Mouse (Mus musculus) midbrain, embryonic 15.5 days (tissue): ENCODE measurements around the gene Myl4. TPM values are rescaled to one million over a fixed set of nuclear protein-coding genes. Genes with fewer than 3 reads are reported as not detected.

Experiments used
- ATAC-seq: fragments of 200-750 bp; cut with Nextera tagmentation; replicated peaks from 2 replicates; pipeline ENCODE4 v1.8.0; 2017; ENCODE audit warnings: moderate TSS enrichment
- H3K27ac ChIP-seq: fragments of 300-500 bp; sonication (generic); 2 replicates; pipeline ENCODE4 v1.5.1; 2015; ENCODE audit warnings: mild to moderate bottlenecking, inconsistent platforms
- H3K27me3 ChIP-seq: fragments of 300-500 bp; sonication (generic); replicated peaks from 2 replicates; pipeline ENCODE4 v1.6.1; 2015; ENCODE audit warnings: inconsistent platforms
- H3K36me3 ChIP-seq: fragments of 300-500 bp; sonication (generic); replicated peaks from 2 replicates; pipeline ENCODE4 v1.6.1; 2015; ENCODE audit warnings: inconsistent platforms
- H3K4me1 ChIP-seq: fragments of 300-500 bp; sonication (generic); 2 replicates; pipeline ENCODE4 v1.6.1; 2015; ENCODE audit warnings: inconsistent platforms
- H3K4me2 ChIP-seq: fragments of 300-500 bp; sonication (generic); 2 replicates; pipeline ENCODE4 v1.6.1; 2015; ENCODE audit warnings: inconsistent platforms, mild to moderate bottlenecking, moderate library complexity
- H3K4me3 ChIP-seq: fragments of 300-500 bp; sonication (generic); 2 replicates; pipeline ENCODE4 v1.5.1; 2015; ENCODE audit warnings: mild to moderate bottlenecking, inconsistent platforms
- H3K9ac ChIP-seq: fragments of 300-500 bp; sonication (generic); 2 replicates; pipeline ENCODE4 v1.6.1; 2015; ENCODE audit warnings: mild to moderate bottlenecking, inconsistent platforms
- H3K9me3 ChIP-seq: fragments of 300-500 bp; sonication (generic); 2 replicates; pipeline ENCODE4 v1.6.1; 2016; ENCODE audit warnings: inconsistent platforms
- WGBS: fragments of 180-500 bp; shearing (Covaris S2); methylation state at CpG from one replicate; pipeline ENCODE4 v1.1.7; 2015; ENCODE audit warnings: mixed read lengths; 5-methylcytosine and 5-hydroxymethylcytosine counted together
- polyA plus RNA-seq: library from polyadenylated mRNA; unstranded; fragments of >200 nt; fragmentation: Nextera tagmentation; extraction: Ambion mirVana; gene quantifications from 2 replicates; pipeline ENCODE4 v1.2.1, GENCODE M21; 2015

The Myl4 gene
- polyA plus RNA-seq, 1 experiment from 2014 or later: 2.6 TPM

GRCm38 (mm10) chr11:104589570-104589969 is 39.1 kb downstream of the Myl4 start:
- no peaks in the 10 kb centered on the region for H3K36me3 ChIP-seq
- ATAC-seq: no peak
- no peak overlapping the region for H3K4me2 ChIP-seq
- no peak overlapping the region for H3K27ac ChIP-seq
- WGBS: 75% methylated on average over 1 of the region's 1 CpGs
- no peak overlapping the region for H3K4me3 ChIP-seq
- no peaks in the 10 kb centered on the region for H3K27me3 ChIP-seq
- H3K9ac ChIP-seq: no peak overlapping the region
- H3K4me1 ChIP-seq: no peaks in the 10 kb centered on the region
- 0 out of 2 replicates have a peak, but pooled peaks cover 2% of the 10 kb centered on the region for H3K9me3 ChIP-seq

DNA sequence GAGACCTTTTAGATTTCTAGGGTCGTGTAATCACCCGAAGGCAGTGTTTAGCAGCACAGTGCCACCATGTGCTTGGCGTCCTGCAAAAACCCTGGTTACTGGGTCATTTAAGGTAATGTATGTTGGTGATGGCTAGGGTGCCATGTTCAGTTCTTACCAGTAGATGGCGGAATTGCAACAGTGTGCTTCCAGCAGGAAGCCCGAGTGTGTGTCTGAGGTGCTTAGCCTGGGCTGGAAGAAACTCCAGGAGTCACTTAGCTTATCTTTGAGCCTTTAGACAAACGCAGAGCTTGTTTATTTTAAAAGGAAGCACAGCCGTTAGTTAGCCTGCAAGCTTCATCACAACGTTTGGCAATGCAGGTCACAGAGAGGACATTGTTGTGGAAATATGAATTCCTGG is 39.7 kb downstream of the Myl4 start:
- Histone ChIP-seq H3K27ac (no peak overlapping the region), H3K9me3 (0 out of 2 replicates have a peak, but pooled peaks cover 2% of the 10 kb centered on the region), H3K4me3 (no peak overlapping the region), H3K4me2 (no peak overlapping the region), H3K9ac (no peak overlapping the region), H3K36me3 (no peaks in the 10 kb centered on the region), H3K27me3 (no peaks in the 10 kb centered on the region), H3K4me1 (no peaks in the 10 kb centered on the region)
- WGBS: 3% methylated on average over 8 of the region's 8 CpGs
- ATAC-seq: no peak

DNA sequence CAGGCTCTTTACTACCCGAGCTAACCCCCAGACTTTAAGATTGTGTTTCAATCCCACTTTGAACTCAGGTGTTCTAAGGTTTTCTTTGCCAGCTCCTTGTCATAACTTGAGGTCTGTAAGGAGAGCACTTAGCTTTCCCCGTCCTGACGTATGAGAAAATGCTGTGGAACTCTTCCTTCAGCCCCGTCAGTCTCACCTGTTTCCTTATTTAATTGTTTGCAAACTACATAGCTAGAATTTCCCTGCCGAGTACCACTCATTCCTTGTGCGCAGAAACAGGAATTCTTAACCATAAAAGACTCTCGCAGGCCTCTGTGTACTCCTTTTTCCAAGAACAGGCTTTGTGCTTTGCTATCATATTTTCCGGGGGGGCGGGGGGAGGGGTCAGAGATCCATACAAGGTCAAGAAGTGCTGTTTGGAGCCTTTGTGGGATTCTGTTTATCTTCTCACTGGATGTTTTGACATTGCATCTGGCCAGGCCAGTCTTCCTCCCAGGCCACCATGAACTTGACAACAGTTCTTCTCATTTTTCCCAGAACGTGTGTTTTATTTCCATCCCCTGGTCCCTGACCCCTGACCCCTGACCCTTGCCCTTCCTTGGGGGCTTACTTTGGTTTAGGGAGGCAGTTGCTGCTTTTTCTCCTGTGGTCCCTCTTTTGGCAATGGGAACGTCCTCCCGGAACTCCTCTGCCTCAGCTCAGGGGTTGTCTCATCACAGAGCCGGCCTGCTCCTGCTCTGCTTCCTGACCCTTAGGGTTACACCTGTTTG is 41.8 kb downstream of the Myl4 start:
- Histone ChIP-seq H3K4me1 (no peaks in the 10 kb centered on the region), H3K9ac (no peak overlapping the region), H3K36me3 (no peaks in the 10 kb centered on the region), H3K27me3 (no peaks in the 10 kb centered on the region), H3K9me3 (0 out of 2 replicates have a peak, but pooled peaks cover 2% of the 10 kb centered on the region), H3K4me3 (no peak overlapping the region), H3K27ac (no peak overlapping the region), H3K4me2 (no peak overlapping the region)
- no peak for ATAC-seq
- WGBS: 79% methylated on average over 13 of the region's 13 CpGs

DNA sequence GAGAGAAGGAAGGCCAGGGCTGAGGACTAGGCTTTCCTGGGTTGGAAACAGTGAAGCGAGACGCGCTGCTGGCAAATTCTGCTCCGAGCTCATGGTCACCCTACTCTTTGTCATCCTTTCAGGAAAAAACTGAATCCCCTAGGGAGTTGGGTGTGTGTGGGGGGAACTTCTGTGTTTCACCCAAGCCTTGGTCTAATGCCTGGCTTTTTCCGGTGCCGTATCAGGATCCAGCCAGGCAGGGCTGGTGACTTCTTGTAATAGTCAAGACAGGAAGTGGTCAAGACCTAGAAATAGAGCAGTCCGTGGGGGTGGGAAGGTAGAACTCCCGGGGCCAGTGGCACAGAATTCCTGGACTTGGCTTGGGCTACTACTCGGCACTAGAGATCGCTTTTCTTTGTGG is 45.9 kb downstream of the Myl4 start:
- H3K9me3 ChIP-seq: no peaks in the 10 kb centered on the region
- H3K36me3 ChIP-seq: no peaks in the 10 kb centered on the region
- no peak overlapping the region for H3K9ac ChIP-seq
- 86% methylated on average over 10 of the region's 10 CpGs for WGBS
- ATAC-seq: no peak
- no peaks in the 10 kb centered on the region for H3K4me1 ChIP-seq
- no peaks in the 10 kb centered on the region for H3K27me3 ChIP-seq
- H3K4me2 ChIP-seq: no peak overlapping the region
- no peak overlapping the region for H3K27ac ChIP-seq
- no peak overlapping the region for H3K4me3 ChIP-seq

DNA sequence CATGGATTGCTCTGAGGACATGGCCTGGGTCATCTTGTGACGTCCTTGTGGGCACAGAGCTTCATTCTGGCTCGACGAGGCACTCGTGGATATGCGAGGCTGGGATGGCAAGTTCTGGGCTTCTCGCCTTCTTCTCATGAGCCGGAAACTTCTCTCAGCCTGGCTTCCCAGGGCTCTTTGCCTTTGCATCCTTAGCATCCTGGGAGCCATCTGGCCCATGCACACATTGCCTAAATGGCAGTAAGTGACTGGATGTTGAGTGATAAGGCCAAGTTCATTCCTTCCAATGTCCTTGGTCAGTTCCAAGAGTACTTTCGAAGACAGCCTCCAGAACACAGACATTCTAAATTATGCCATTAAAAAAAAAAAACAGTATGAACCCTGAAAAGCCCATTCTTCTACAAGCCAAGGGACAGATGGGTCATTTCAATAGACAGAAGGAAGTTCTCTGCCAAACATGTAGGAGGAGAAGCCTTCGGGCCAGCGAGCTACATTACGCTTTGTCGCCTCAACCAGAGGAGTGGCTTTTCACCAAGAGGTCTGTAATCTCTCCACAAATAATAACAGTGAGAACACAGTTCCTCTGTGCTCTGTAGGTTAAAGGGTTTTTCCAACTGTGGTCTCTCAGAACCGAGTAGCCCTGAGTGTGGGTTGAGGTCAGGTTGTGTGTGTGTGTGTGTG is 48.9 kb downstream of the Myl4 start:
- H3K9ac ChIP-seq: no peak overlapping the region
- no peaks in the 10 kb centered on the region for H3K9me3 ChIP-seq
- H3K4me3 ChIP-seq: no peak overlapping the region
- ATAC-seq: no peak
- no peak overlapping the region for H3K4me2 ChIP-seq
- H3K27me3 ChIP-seq: no peaks in the 10 kb centered on the region
- 83% methylated on average over 13 of the region's 13 CpGs for WGBS
- no peak overlapping the region for H3K27ac ChIP-seq
- H3K36me3 ChIP-seq: no peaks in the 10 kb centered on the region
- H3K4me1 ChIP-seq: no peaks in the 10 kb centered on the region

DNA sequence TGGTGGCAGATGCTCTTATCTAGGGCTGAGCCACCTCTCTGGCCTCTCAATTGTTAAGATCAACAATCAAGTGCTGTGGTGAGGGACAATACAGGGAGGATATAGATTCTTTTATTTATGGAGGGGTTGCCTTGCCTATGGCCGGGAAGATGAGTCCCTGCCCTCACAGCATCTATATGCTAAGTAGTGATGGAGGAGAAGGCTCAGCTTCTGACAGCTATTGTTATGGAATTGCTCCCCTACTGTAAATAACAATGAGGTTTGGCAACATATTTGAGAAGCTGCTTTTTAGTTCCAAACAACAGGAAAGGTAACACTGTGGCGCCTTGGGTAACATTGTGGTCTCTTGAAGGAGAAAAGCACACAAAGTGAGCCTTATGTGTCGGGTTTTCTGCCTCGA is 50.2 kb downstream of the Myl4 start:
- Histone ChIP-seq H3K9me3 (no peaks in the 10 kb centered on the region), H3K4me2 (no peak overlapping the region), H3K4me3 (no peak overlapping the region), H3K27ac (no peak overlapping the region), H3K27me3 (no peaks in the 10 kb centered on the region), H3K4me1 (no peaks in the 10 kb centered on the region), H3K9ac (no peak overlapping the region), H3K36me3 (no peaks in the 10 kb centered on the region)
- 50% methylated on average over 4 of the region's 4 CpGs for WGBS
- no peak for ATAC-seq

GRCm38 (mm10) chr11:104604192-104604591 is 53.7 kb downstream of the Myl4 start:
- Histone ChIP-seq H3K4me1 (peaks cover 7% of the 10 kb centered on the region; the same call in 1 of the 2 replicates), H3K9me3 (no peaks in the 10 kb centered on the region), H3K27me3 (peaks cover 12% of the 10 kb centered on the region), H3K4me2 (no peak overlapping the region), H3K9ac (no peak overlapping the region), H3K36me3 (no peaks in the 10 kb centered on the region), H3K4me3 (no peak overlapping the region), H3K27ac (no peak overlapping the region)
- ATAC-seq: no peak
- 50% methylated on average over 6 of the region's 6 CpGs for WGBS

GRCm38 (mm10) chr11:104607491-104608245 is 57.2 kb downstream of the Myl4 start, which contains the start of gene Itgb3:
TSS of gene Itgb3 (plus strand) at chr11:104608000.
- Histone ChIP-seq H3K36me3 (no peaks in the 10 kb centered on the region), H3K4me2 (peak within 1 kb of the TSS; percentile 69), H3K4me1 (peaks cover 7% of the 10 kb centered on the region; the same call in 1 of the 2 replicates), H3K27ac (no peak within 1 kb of the TSS), H3K4me3 (peak within 1 kb of the TSS; percentile 51), H3K9me3 (no peaks in the 10 kb centered on the region), H3K9ac (peak within 1 kb of the TSS; percentile 41), H3K27me3 (peaks cover 18% of the 10 kb centered on the region)
- peak; percentile 90 for ATAC-seq
- under 1% methylated on average over 48 of the region's 51 CpGs for WGBS

- 2% methylated on average over 23 of the region's 23 CpGs for WGBS
- Histone ChIP-seq H3K36me3 (no peaks in the 10 kb centered on the region), H3K9ac (peak overlapping the region; percentile 41), H3K4me3 (peak overlapping the region; percentile 51), H3K9me3 (no peaks in the 10 kb centered on the region), H3K27ac (no peak overlapping the region), H3K27me3 (peaks cover 18% of the 10 kb centered on the region), H3K4me1 (peaks cover 7% of the 10 kb centered on the region; the same call in 1 of the 2 replicates), H3K4me2 (peak overlapping the region; percentile 69)
- peak; percentile 74 for ATAC-seq
These were observed 57.9 kb downstream of the Myl4 start for GRCm38 (mm10) chr11:104608249-104608920.

DNA sequence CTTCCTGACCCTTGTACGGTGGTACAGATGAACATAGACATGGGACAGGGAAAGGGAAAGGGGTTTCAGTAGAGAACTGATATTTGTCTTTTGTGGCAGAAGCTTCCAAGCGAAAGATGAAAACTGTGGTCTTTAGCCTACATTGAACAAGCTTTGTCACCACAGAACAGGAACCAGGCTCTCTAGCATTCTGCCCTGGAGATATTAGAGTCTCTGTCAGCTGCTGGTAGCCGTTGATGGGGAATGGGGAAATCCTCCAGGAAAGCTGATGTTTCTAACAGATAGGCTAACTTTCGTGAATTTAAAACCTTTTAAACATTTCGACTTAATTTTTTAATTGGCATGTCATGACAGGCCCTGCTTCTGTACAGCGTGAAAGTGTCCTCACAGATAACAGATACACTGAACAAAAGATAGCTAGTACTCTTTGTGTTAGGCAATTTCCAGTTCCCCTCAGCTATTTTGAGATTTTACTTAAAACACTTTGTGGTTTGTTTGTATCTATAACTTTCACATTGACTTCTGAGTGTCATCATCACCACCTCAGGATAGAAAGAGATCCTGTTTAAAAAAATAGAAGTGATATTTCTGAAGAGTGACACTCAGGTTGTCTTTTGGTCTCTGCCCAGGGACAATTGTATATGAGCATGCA is 58.7 kb downstream of the Myl4 start:
- 71% methylated on average over 6 of the region's 6 CpGs for WGBS
- Histone ChIP-seq H3K36me3 (no peaks in the 10 kb centered on the region), H3K27ac (no peak overlapping the region), H3K4me1 (peaks cover 7% of the 10 kb centered on the region; the same call in 1 of the 2 replicates), H3K9me3 (no peaks in the 10 kb centered on the region), H3K4me2 (no peak overlapping the region; the same call in 1 of the 2 replicates), H3K27me3 (peaks cover 18% of the 10 kb centered on the region), H3K4me3 (no peak overlapping the region), H3K9ac (no peak overlapping the region)
- ATAC-seq: no peak

DNA sequence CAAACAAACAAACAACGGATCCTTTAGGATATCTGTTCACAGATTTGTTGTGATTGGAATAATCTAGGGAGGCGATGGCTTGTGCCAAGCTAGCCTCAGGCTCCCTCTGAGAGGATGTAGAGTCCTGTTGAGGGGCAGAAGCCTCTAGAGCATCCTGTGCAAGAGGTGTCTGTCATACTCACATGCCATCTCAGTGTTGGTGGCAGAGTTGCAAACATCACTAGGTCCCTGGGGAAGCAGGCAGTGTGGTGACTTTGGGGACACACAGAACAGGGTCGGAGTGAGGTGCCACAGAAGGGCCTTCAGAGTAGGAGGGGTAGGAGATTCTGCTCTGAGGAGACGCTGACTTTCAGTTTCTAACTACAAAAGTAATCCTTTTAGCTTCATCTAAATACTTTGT is 59.3 kb downstream of the Myl4 start:
- no peak overlapping the region for H3K27ac ChIP-seq
- no peak overlapping the region for H3K9ac ChIP-seq
- H3K4me3 ChIP-seq: no peak overlapping the region
- H3K27me3 ChIP-seq: peaks cover 18% of the 10 kb centered on the region
- H3K4me1 ChIP-seq: peaks cover 7% of the 10 kb centered on the region; the same call in 1 of the 2 replicates
- no peak overlapping the region for H3K4me2 ChIP-seq
- no peak for ATAC-seq
- no peaks in the 10 kb centered on the region for H3K36me3 ChIP-seq
- 52% methylated on average over 4 of the region's 4 CpGs for WGBS
- H3K9me3 ChIP-seq: no peaks in the 10 kb centered on the region
